Mouse (Mus musculus) embryo, embryonic 10 days (tissue): ENCODE measurements at regions not wholly inside any gene's neighbourhood (a gene's known extent, or its start where the extent isn't known, plus 50 kb on each side); places are given as distances from the start of the nearest gene placed in this dataset.
"Not testable (repeated sequence)": the region's sequence is repeated elsewhere in the genome, so short reads cannot be mapped to it uniquely, and the experiment has no call there.

Experiments used
- DNase-seq: peaks from one replicate; pipeline ENCODE4 v3.0.0-alpha.2; 2015; ENCODE audit warnings: low spot score

- DNase-seq = no peak
These were observed 391.2 kb downstream of the Fign start for GRCm38 (mm10) chr2:63706643-63707042.

GRCm38 (mm10) chr2:63706183-63706582 is 391.7 kb downstream of the Fign start:
- DNase-seq = no peak

- peak; percentile 84 for DNase-seq
These were observed 395.3 kb downstream of the Fign start for GRCm38 (mm10) chr2:63702333-63703096.

- peak; percentile 24 for DNase-seq
These were observed 396.0 kb downstream of the Fign start for GRCm38 (mm10) chr2:63701861-63702260.

GRCm38 (mm10) chr2:63700255-63700654 is 397.6 kb downstream of the Fign start:
- DNase-seq = peak; percentile 68

- no peak for DNase-seq
These were observed 428.1 kb downstream of the Fign start for GRCm38 (mm10) chr2:63669700-63670099.

- DNase-seq = no peak
These were observed 429.1 kb downstream of the Fign start for GRCm38 (mm10) chr2:63668784-63669183.

GRCm38 (mm10) chr2:63659947-63660346 is 437.9 kb downstream of the Fign start:
- DNase-seq = not testable (repeated sequence)
